Mouse (Mus musculus) limb, embryonic 14.5 days (tissue): ENCODE measurements around the gene Gxylt2. TPM values are rescaled to one million over a fixed set of nuclear protein-coding genes. Genes with fewer than 3 reads are reported as not detected.

Experiments
- ATAC-seq: fragments of 200-750 bp; cut with Nextera tagmentation; 2 replicates; pipeline ENCODE4 v1.8.0; 2017; ENCODE audit warnings: low read depth, moderate number of reproducible peaks, moderate TSS enrichment; ENCODE audit not compliant: low FRiP score
- DNase-seq: peaks from one replicate; pipeline ENCODE4 v3.0.0-alpha.2; 2015; ENCODE audit warnings: low spot score
- H3K27ac ChIP-seq: fragments of 300-500 bp; sonication (generic); replicated peaks from 2 replicates; pipeline ENCODE4 v1.5.1; 2014; ENCODE audit warnings: low read depth, mild to moderate bottlenecking, low read length, moderate library complexity, mixed read lengths
- H3K27me3 ChIP-seq: fragments of 300-500 bp; sonication (generic); 2 replicates; pipeline ENCODE4 v1.6.1; 2014; ENCODE audit warnings: low read length, mixed read lengths; ENCODE audit not compliant: control insufficient read depth, insufficient read depth
- H3K36me3 ChIP-seq: fragments of 300-500 bp; sonication (generic); 2 replicates; pipeline ENCODE4 v1.6.1; 2014; ENCODE audit warnings: mild to moderate bottlenecking, low read length, moderate library complexity, mixed read lengths; ENCODE audit not compliant: control insufficient read depth, insufficient read depth
- H3K4me1 ChIP-seq: fragments of 300-500 bp; sonication (generic); 2 replicates; pipeline ENCODE4 v1.6.1; 2014; ENCODE audit warnings: antibody characterized with exemption, low read length, mixed read lengths; ENCODE audit not compliant: control insufficient read depth, insufficient read depth
- H3K4me2 ChIP-seq: fragments of 300-500 bp; sonication (generic); replicated peaks from 2 replicates; pipeline ENCODE4 v1.6.1; 2014; ENCODE audit warnings: low read depth, mild to moderate bottlenecking, low read length, moderate library complexity; ENCODE audit not compliant: severe bottlenecking
- H3K4me3 ChIP-seq: fragments of 300-500 bp; sonication (generic); replicated peaks from 2 replicates; pipeline ENCODE4 v1.5.1; 2014; ENCODE audit warnings: low read length
- H3K9ac ChIP-seq: fragments of 300-500 bp; sonication (generic); 2 replicates; pipeline ENCODE4 v1.6.1; 2014; ENCODE audit warnings: mild to moderate bottlenecking, low read depth, low read length, moderate library complexity; ENCODE audit not compliant: severe bottlenecking
- H3K9me3 ChIP-seq: fragments of 300-500 bp; sonication (generic); 2 replicates; pipeline ENCODE4 v1.6.1; 2016; ENCODE audit warnings: low read length; ENCODE audit not compliant: control insufficient read depth
- POLR2A ChIP-seq: fragments of 200-500 bp; IDR thresholded peaks from 2 replicates; pipeline ENCODE4 v1.8.0; 2012; ENCODE audit warnings: inconsistent platforms, mild to moderate bottlenecking, moderate library complexity, borderline replicate concordance; ENCODE audit not compliant: insufficient read depth, insufficient read length; ENCODE audit errors: extremely low read depth
- WGBS: fragments of 180-500 bp; shearing (Covaris S2); extraction: QIAGEN DNeasy Blood & Tissue Kit; methylation state at CpG from one replicate; pipeline ENCODE4 v1.1.7; 2014; 5-methylcytosine and 5-hydroxymethylcytosine counted together
- polyA plus RNA-seq, 2 experiments: library from polyadenylated mRNA; depleted of rRNA in 1 of 2; stranded (reverse) in 1 of 2; unstranded in 1 of 2; fragments of >200 nt; fragmentation: Nextera tagmentation in 1 of 2; extraction: Ambion mirVana in 1 of 2; gene quantifications; 2 replicates each; pipeline versions ENCODE4 v1.2.1 to v1.2.3; 2012 to 2014

The Gxylt2 gene
- polyA plus RNA-seq, 2 experiments: 27.1 to 27.6 TPM

DNA sequence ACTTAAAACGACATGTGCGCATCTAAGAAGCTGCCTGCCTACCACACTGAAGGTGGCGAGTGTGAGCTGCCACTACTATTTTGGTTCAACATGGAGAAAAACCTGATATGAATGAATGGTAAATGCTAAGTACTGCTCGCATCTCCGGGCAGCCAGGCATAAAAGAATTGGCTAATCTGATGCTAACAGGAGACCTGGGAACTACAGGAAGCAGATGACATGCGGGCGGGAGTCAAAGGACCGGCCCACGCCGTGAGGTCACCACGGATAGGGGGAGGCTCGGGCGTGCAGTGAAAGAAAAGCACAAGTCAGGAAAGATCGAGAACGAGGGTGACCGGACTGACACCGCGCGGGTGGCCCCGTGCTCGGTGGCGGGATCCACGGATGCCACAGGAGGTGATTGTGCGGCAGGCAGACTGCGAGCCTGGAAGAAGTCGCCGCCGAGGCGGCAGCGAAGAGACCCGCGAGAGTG is 34.1 kb upstream of the Gxylt2 start:
- no peaks in the 10 kb centered on the region for H3K36me3 ChIP-seq
- peak; percentile 5; the same call in 1 of the 2 replicates for ATAC-seq
- TF ChIP-seq POLR2A: no peak
- H3K9me3 ChIP-seq: no peaks in the 10 kb centered on the region
- H3K27ac ChIP-seq: 0 out of 2 replicates have a peak overlapping the region, but pooled peaks have one; percentile 26
- no peaks in the 10 kb centered on the region for H3K27me3 ChIP-seq
- WGBS: under 1% methylated on average over 32 of the region's 32 CpGs
- H3K9ac ChIP-seq: peak overlapping the region; percentile 66
- H3K4me2 ChIP-seq: peak overlapping the region; percentile 97
- peak; percentile 14 for DNase-seq
- peaks cover 7% of the 10 kb centered on the region; the same call in 1 of the 2 replicates for H3K4me1 ChIP-seq
- peak overlapping the region; percentile 86 for H3K4me3 ChIP-seq

DNA sequence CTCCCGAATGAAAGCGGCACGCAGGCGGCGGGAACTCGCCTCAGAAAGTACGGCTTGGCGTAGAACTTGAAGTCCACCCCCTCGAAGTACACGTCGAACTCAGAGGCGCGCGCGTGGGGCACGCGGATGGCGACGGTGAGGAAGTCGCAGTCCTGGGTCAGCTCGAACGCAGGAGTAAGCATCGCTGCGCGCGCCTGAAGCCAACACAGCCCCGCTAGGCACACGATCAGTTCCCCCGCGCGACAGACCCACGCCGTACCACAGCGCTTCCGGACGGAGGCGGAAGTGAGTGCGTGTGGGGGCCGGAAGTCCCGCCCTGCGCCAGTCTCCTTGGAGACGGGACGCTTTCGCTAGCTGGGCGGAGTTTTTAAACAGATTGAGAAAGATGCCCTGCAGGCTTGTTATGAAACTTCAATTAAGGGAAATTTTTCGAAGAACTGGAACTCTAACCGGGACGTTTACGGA is 33.6 kb upstream of the Gxylt2 start, which contains the start of gene Shq1:
Gene Shq1, minus strand, starts transcription at position 278 of the 465 bp plus-strand sequence.
- peak within 1 kb of the TSS; percentile 66 for H3K9ac ChIP-seq
- peak; percentile 92 for ATAC-seq
- no peaks in the 10 kb centered on the region for H3K9me3 ChIP-seq
- H3K4me2 ChIP-seq: peak within 1 kb of the TSS; percentile 97
- H3K4me3 ChIP-seq: peak within 1 kb of the TSS; percentile 86
- DNase-seq: peak; percentile 91
- H3K27me3 ChIP-seq: no peaks in the 10 kb centered on the region
- TF ChIP-seq POLR2A: no peak
- H3K36me3 ChIP-seq: no peaks in the 10 kb centered on the region
- 0 out of 2 replicates have a peak within 1 kb of the TSS, but pooled peaks have one; percentile 26 for H3K27ac ChIP-seq
- WGBS: under 1% methylated on average over 49 of the region's 49 CpGs
- H3K4me1 ChIP-seq: peaks cover 7% of the 10 kb centered on the region; the same call in 1 of the 2 replicates

DNA sequence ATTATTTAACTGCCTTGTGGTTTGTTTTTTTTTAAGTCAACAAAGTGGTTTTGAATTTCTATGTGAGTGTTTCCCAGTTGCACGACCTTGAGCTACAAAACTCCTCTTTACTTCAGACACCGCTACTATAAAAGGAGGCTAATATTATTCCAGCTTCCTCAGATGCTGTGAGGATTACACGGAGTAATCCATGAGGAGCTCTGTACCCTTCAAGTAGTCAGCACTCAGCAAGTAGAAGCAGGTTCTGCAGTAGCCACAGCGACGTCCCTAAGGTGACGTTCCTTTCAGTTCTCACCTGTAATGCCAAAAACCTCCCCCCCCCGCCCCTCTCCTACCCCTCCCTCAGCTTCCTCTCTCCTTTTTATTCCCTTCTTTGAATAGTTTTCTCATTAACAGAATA is 33.1 kb upstream of the Gxylt2 start:
- Histone ChIP-seq H3K4me3 (peak overlapping the region; percentile 86), H3K4me2 (peak overlapping the region; percentile 97), H3K9me3 (no peaks in the 10 kb centered on the region), H3K4me1 (peaks cover 7% of the 10 kb centered on the region; the same call in 1 of the 2 replicates), H3K27ac (no peak overlapping the region), H3K36me3 (no peaks in the 10 kb centered on the region), H3K27me3 (no peaks in the 10 kb centered on the region), H3K9ac (no peak overlapping the region)
- WGBS: 8% methylated on average over 7 of the region's 7 CpGs
- no peak for DNase-seq
- no peak for ATAC-seq
- TF ChIP-seq POLR2A: no peak

DNA sequence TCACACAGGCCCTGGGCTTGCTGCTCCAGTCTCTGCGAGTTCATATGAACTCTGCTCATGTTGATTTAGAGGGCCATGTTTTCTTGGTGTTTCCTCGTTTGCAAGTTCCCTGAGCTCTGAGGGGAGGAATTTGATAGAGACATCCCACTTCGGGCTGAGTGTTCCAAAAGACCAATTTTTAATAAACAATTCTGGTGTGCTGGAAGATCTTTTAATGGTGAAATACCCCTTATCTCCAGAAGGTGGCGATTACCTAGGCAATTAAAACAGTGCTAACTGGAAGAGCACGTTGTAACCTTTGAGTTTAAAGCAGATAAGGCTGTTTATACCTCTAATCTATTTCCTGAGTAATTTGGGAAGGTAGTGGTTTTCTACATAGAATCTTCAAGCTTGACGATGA is 29.6 kb upstream of the Gxylt2 start:
- no peaks in the 10 kb centered on the region for H3K36me3 ChIP-seq
- no peaks in the 10 kb centered on the region for H3K27me3 ChIP-seq
- H3K9me3 ChIP-seq: no peaks in the 10 kb centered on the region
- H3K27ac ChIP-seq: no peak overlapping the region
- no peak for TF ChIP-seq POLR2A
- ATAC-seq: no peak
- WGBS: 23% methylated on average over 6 of the region's 6 CpGs
- H3K4me2 ChIP-seq: no peak overlapping the region
- H3K4me1 ChIP-seq: peaks cover 7% of the 10 kb centered on the region; the same call in 1 of the 2 replicates
- no peak overlapping the region for H3K4me3 ChIP-seq
- peak; percentile 71 for DNase-seq
- H3K9ac ChIP-seq: no peak overlapping the region

DNA sequence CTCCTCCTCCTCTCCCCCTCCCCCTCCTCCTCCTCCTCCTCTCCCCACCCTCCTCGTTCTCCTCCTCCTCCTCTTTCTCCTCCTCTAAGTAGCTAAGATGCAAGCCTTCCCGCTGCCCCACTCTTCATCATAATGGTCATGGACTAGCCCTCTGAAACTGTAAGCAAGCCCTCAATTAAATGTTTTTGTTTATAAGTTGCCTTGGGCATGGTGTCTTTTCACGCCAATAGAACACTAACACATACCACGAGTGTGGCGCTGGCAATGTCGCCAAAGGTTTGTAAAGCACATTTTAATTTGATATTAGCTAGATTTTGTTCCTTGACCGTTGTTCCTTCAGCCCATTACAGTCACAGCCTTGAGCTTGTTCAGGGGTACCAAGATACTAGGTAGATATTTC is 28.1 kb upstream of the Gxylt2 start:
- 83% methylated on average over 7 of the region's 7 CpGs for WGBS
- H3K27me3 ChIP-seq: no peaks in the 10 kb centered on the region
- peaks cover 4% of the 10 kb centered on the region; the same call in 1 of the 2 replicates for H3K4me1 ChIP-seq
- ATAC-seq (no peak), DNase-seq (no peak)
- no peak overlapping the region for H3K9ac ChIP-seq
- no peaks in the 10 kb centered on the region for H3K9me3 ChIP-seq
- no peak overlapping the region for H3K27ac ChIP-seq
- no peak overlapping the region for H3K4me2 ChIP-seq
- TF ChIP-seq POLR2A: no peak
- H3K4me3 ChIP-seq: no peak overlapping the region
- H3K36me3 ChIP-seq: no peaks in the 10 kb centered on the region
